Mouse (Mus musculus) forebrain, embryonic 13.5 days (tissue): ENCODE data around the gene Rnf44. TPM values are rescaled to one million over a fixed set of nuclear protein-coding genes. Genes with fewer than 3 reads are reported as not detected.

ENCODE experiments used
- ATAC-seq: fragments of 200-750 bp; cut with Nextera tagmentation; 2 replicates; pipeline ENCODE4 v1.8.0; 2017
- H3K27ac ChIP-seq: fragments of 300-500 bp; sonication (generic); 2 replicates; pipeline ENCODE4 v1.5.1; 2015; ENCODE audit warnings: inconsistent platforms, mild to moderate bottlenecking, moderate library complexity
- H3K27me3 ChIP-seq: fragments of 300-500 bp; sonication (generic); 2 replicates; pipeline ENCODE4 v1.6.1; 2015; ENCODE audit warnings: mild to moderate bottlenecking, inconsistent platforms
- H3K36me3 ChIP-seq: fragments of 300-500 bp; sonication (generic); 2 replicates; pipeline ENCODE4 v1.6.1; 2015; ENCODE audit warnings: mild to moderate bottlenecking, inconsistent platforms; ENCODE audit not compliant: poor library complexity, severe bottlenecking
- H3K4me1 ChIP-seq: fragments of 300-500 bp; sonication (generic); 2 replicates; pipeline ENCODE4 v1.6.1; 2015; ENCODE audit warnings: inconsistent platforms
- H3K4me2 ChIP-seq: fragments of 300-500 bp; sonication (generic); 2 replicates; pipeline ENCODE4 v1.6.1; 2015; ENCODE audit warnings: inconsistent platforms, mild to moderate bottlenecking, moderate library complexity
- H3K4me3 ChIP-seq: fragments of 300-500 bp; sonication (generic); 2 replicates; pipeline ENCODE4 v1.5.1; 2015; ENCODE audit warnings: mild to moderate bottlenecking, inconsistent platforms
- H3K9ac ChIP-seq: fragments of 300-500 bp; sonication (generic); 2 replicates; pipeline ENCODE4 v1.6.1; 2015; ENCODE audit warnings: mild to moderate bottlenecking, inconsistent platforms
- H3K9me3 ChIP-seq: fragments of 300-500 bp; sonication (generic); replicated peaks from 2 replicates; pipeline ENCODE4 v1.6.1; 2016; ENCODE audit warnings: inconsistent platforms
- WGBS: fragments of 180-500 bp; shearing (Covaris S2); methylation state at CpG from one replicate; pipeline ENCODE4 v1.1.7; 2015; 5-methylcytosine and 5-hydroxymethylcytosine counted together
- polyA plus RNA-seq: library from polyadenylated mRNA; unstranded; fragments of >200 nt; fragmentation: Nextera tagmentation; extraction: Ambion mirVana; gene quantifications from 2 replicates; pipeline ENCODE4 v1.2.1, GENCODE M21; 2015

Rnf44 gene
- polyA plus RNA-seq, 1 experiment from 2014 or later = 98.6 TPM

DNA sequence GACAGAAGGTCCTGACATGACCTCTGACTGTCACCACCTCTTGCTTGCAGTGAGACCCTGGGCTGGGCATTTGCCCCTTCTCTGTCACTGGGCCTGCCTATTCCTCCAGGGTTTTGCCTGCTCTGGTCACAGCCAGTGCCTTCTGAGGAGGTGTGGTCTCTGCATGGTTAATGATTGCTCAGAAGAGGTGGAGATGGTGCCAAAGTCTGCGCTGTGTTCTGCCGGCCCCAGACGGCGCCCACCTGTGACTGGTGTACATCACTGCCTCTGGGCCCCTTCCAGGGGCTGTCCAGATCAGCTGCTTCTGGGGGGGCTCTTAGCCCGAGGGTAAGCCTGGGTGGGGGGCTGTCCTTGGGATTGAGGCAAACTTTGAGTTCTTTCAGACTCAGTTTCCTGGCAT lies 7.5 kb upstream of the Rnf44 start, which contains the start of gene Cdhr2:
Cdhr2 (plus strand) TSS at position 219 of the 400 bp plus-strand sequence.
- Histone ChIP-seq H3K4me3 (no peak within 1 kb of the TSS), H3K36me3 (no peaks in the 10 kb centered on the region), H3K9me3 (no peaks in the 10 kb centered on the region), H3K4me1 (no peaks in the 10 kb centered on the region), H3K9ac (no peak within 1 kb of the TSS), H3K27me3 (peaks cover 2% of the 10 kb centered on the region; the same call in 1 of the 2 replicates), H3K27ac (no peak within 1 kb of the TSS), H3K4me2 (no peak within 1 kb of the TSS)
- ATAC-seq = no peak
- 76% methylated on average over 5 of the region's 5 CpGs for WGBS

DNA sequence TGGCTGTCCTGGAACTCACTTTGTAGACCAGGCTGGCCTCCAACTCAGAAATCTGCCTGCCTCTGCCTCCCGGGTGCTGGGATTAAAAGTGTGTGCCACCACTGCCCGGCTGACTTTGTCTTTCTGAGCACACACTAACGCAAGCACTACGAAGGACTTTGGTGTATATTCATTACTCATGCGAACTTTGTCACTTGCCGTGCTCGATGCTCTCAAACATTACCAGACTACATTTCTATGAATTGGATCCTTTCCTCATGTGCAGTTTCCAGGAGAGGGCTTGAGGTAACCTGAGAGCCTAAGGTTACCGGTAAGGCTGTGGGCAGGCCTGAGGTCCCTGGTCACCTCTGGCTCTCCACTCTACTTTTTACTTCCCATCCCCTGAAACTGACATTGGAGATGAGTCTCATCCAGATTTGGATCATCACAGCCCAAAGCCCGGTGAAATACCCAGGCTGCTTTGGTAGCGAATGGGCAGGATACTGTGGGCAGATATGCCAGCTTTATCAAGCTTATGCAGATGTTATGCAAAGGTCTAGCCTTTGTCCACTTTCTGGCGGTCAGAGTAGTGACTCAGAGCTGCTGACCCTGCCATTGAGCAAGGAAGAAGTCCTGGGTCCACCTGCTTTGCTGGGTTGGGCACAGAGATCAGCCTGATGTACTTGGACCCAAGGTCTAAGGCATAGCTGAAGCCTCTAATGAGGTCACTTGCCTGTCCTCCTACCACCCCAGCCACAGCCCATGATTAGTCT lies 1.9 kb upstream of the Rnf44 start:
- Histone ChIP-seq H3K27ac (no peak overlapping the region), H3K4me2 (no peak overlapping the region), H3K4me1 (peaks cover 30% of the 10 kb centered on the region), H3K4me3 (no peak overlapping the region), H3K9ac (no peak overlapping the region), H3K36me3 (no peaks in the 10 kb centered on the region), H3K27me3 (no peaks in the 10 kb centered on the region), H3K9me3 (no peaks in the 10 kb centered on the region)
- 91% methylated on average over 11 of the region's 11 CpGs for WGBS
- no peak for ATAC-seq

- Histone ChIP-seq H3K4me2 (peak overlapping the region; percentile 97), H3K36me3 (no peaks in the 10 kb centered on the region), H3K4me1 (peaks cover 34% of the 10 kb centered on the region), H3K27me3 (no peaks in the 10 kb centered on the region), H3K9me3 (no peaks in the 10 kb centered on the region), H3K9ac (peak overlapping the region; percentile 54), H3K27ac (peak overlapping the region; percentile 88), H3K4me3 (peak overlapping the region; percentile 100)
- 17% methylated on average over 26 of the region's 26 CpGs for WGBS
- peak; percentile 87 for ATAC-seq
Measured at GRCm38 (mm10) chr13:54694348-54695060, 797 bp upstream of the Rnf44 start.

GRCm38 (mm10) chr13:54692711-54693557 lies 773 bp downstream of the Rnf44 start:
- Histone ChIP-seq H3K4me2 (peak overlapping the region; percentile 97), H3K27ac (peak overlapping the region; percentile 88), H3K36me3 (no peaks in the 10 kb centered on the region), H3K27me3 (no peaks in the 10 kb centered on the region), H3K9me3 (no peaks in the 10 kb centered on the region), H3K4me3 (peak overlapping the region; percentile 100), H3K4me1 (peaks cover 44% of the 10 kb centered on the region), H3K9ac (peak overlapping the region; percentile 95)
- ATAC-seq = no peak
- 16% methylated on average over 21 of the region's 21 CpGs for WGBS

- Histone ChIP-seq H3K27me3 (no peaks in the 10 kb centered on the region), H3K9me3 (no peaks in the 10 kb centered on the region), H3K9ac (peak overlapping the region; percentile 95; the same call in 1 of the 2 replicates), H3K4me2 (peak overlapping the region; percentile 97), H3K4me1 (peaks cover 44% of the 10 kb centered on the region), H3K4me3 (no peak overlapping the region), H3K36me3 (no peaks in the 10 kb centered on the region), H3K27ac (no peak overlapping the region)
- no peak for ATAC-seq
Measured at GRCm38 (mm10) chr13:54691737-54692136, 2.0 kb downstream of the Rnf44 start.

- no peak overlapping the region for H3K4me2 ChIP-seq
- peak overlapping the region; percentile 16; the same call in 1 of the 2 replicates for H3K9ac ChIP-seq
- H3K36me3 ChIP-seq = no peaks in the 10 kb centered on the region
- no peak overlapping the region for H3K27ac ChIP-seq
- WGBS = 94% methylated on average over 8 of the region's 8 CpGs
- peaks cover 56% of the 10 kb centered on the region for H3K4me1 ChIP-seq
- no peak overlapping the region; the same call in 1 of the 2 replicates for H3K4me3 ChIP-seq
- no peak for ATAC-seq
- H3K27me3 ChIP-seq = no peaks in the 10 kb centered on the region
- no peaks in the 10 kb centered on the region for H3K9me3 ChIP-seq
Measured at GRCm38 (mm10) chr13:54690151-54690740, 3.5 kb downstream of the Rnf44 start.

GRCm38 (mm10) chr13:54687575-54688424 lies 5.9 kb downstream of the Rnf44 start:
- peak overlapping the region; percentile 91 for H3K4me3 ChIP-seq
- H3K4me1 ChIP-seq = peaks cover 63% of the 10 kb centered on the region
- H3K27me3 ChIP-seq = no peaks in the 10 kb centered on the region
- H3K27ac ChIP-seq = peak overlapping the region; percentile 99
- ATAC-seq = peak; percentile 87
- no peaks in the 10 kb centered on the region for H3K9me3 ChIP-seq
- peaks cover 24% of the 10 kb centered on the region for H3K36me3 ChIP-seq
- under 1% methylated on average over 60 of the region's 82 CpGs for WGBS
- H3K4me2 ChIP-seq = peak overlapping the region; percentile 97
- peak overlapping the region; percentile 100 for H3K9ac ChIP-seq

DNA sequence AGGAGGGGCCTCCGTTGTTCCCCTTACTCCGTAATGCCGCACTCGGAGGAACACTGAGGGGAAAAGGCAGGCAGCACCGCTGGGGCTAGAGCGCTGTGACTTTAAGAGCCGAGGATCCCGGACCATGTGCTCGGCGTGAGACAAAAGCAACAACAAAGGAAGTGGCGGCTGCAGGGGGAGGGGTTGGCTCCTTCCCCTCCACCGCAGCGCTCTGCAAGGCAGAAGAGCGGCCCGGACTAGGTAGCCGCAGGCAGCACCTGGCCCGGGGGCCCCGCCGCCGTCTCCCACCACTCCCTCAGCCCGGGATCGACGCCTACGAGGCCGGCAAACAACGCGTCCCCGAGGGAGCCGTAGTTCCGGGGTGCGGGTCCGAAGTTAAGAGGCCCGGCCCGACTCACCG lies 6.6 kb downstream of the Rnf44 start:
- peak; percentile 78 for ATAC-seq
- WGBS = under 1% methylated on average over 26 of the region's 35 CpGs

GRCm38 (mm10) chr13:54686139-54687053 lies 7.3 kb downstream of the Rnf44 start:
- Histone ChIP-seq H3K27ac (peak overlapping the region; percentile 99), H3K4me1 (peaks cover 49% of the 10 kb centered on the region), H3K36me3 (peaks cover 38% of the 10 kb centered on the region), H3K27me3 (no peaks in the 10 kb centered on the region), H3K9me3 (no peaks in the 10 kb centered on the region), H3K4me2 (peak overlapping the region; percentile 97), H3K4me3 (peak overlapping the region; percentile 91), H3K9ac (peak overlapping the region; percentile 100)
- 6% methylated on average over 19 of the region's 19 CpGs for WGBS
- no peak for ATAC-seq

More for the DNA sequence above, 6.6 kb downstream of the Rnf44 start:
- peak overlapping the region; percentile 99 for H3K27ac ChIP-seq
- H3K9me3 ChIP-seq = no peaks in the 10 kb centered on the region
- peak overlapping the region; percentile 100 for H3K9ac ChIP-seq
- peak overlapping the region; percentile 97 for H3K4me2 ChIP-seq
- peaks cover 56% of the 10 kb centered on the region for H3K4me1 ChIP-seq
- peak overlapping the region; percentile 91 for H3K4me3 ChIP-seq
- no peaks in the 10 kb centered on the region for H3K27me3 ChIP-seq
- peaks cover 31% of the 10 kb centered on the region for H3K36me3 ChIP-seq

DNA sequence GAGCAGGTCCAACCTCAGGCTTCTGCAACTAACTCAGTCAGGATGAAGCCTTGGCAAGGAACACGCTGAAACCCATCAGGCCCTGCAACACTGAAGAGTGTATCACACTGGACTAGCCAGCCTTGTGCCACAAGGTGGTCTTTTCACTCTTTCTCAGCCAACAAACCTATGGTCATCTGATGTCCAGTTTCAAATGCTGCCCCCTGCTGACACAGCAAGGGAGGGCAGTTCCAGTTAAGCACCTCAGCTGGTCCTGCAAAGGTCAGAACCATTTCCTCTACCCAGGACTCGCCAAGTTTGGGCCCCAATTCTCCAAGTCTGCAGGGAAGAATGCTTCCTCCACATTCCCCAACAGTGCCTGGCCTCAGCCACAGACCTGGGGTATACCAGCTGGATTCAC lies 8.5 kb downstream of the Rnf44 start:
- H3K9ac ChIP-seq = peak overlapping the region; percentile 100
- 51% methylated on average over 2 of the region's 2 CpGs for WGBS
- H3K36me3 ChIP-seq = peaks cover 50% of the 10 kb centered on the region
- H3K4me3 ChIP-seq = peak overlapping the region; percentile 91
- no peaks in the 10 kb centered on the region for H3K9me3 ChIP-seq
- peak overlapping the region; percentile 97 for H3K4me2 ChIP-seq
- H3K27ac ChIP-seq = no peak overlapping the region
- ATAC-seq = no peak
- H3K27me3 ChIP-seq = no peaks in the 10 kb centered on the region
- H3K4me1 ChIP-seq = peaks cover 37% of the 10 kb centered on the region
